Mouse (Mus musculus): ENCODE results near the gene Washc1.
"Not testable (repeated sequence)": the region's sequence is repeated elsewhere in the genome, so short reads cannot be mapped to it uniquely, and the experiment has no call there.

Gene Washc1

GRCm38 (mm10) chr17:66112166-66112565 is 821 bp downstream of the Washc1 start:
- no peak for DNase-seq (ENCODE audit: low read depth, low spot score)

GRCm38 (mm10) chr17:66118991-66119390 is 7.6 kb downstream of the Washc1 start:
- DNase-seq (ENCODE audit: low read depth, low spot score), result no peak

GRCm38 (mm10) chr17:66120701-66121100 is 9.4 kb downstream of the Washc1 start:
- no peak for DNase-seq (ENCODE audit: low read depth, low spot score)

GRCm38 (mm10) chr17:66123066-66123815 is 11.9 kb downstream of the Washc1 start, which contains the start of gene Ddx11:
Gene Ddx11, plus strand, starts transcription at chr17:66123520.
- peak; percentile 94 for DNase-seq (ENCODE audit: low read depth, low spot score)

- DNase-seq (ENCODE audit: low read depth, low spot score), result peak; percentile 50
Observed at GRCm38 (mm10) chr17:66123816-66124610, 12.7 kb downstream of the Washc1 start.

GRCm38 (mm10) chr17:66125211-66125610 is 13.9 kb downstream of the Washc1 start:
- DNase-seq (ENCODE audit: low read depth, low spot score), result no peak

- DNase-seq (ENCODE audit: low read depth, low spot score), result no peak
Observed at GRCm38 (mm10) chr17:66130371-66130770, 19.0 kb downstream of the Washc1 start.

- DNase-seq (ENCODE audit: low read depth, low spot score), result peak; percentile 89
Observed at GRCm38 (mm10) chr17:66131212-66131611, 19.9 kb downstream of the Washc1 start.

GRCm38 (mm10) chr17:66152706-66153662 is 41.6 kb downstream of the Washc1 start:
- not testable (repeated sequence) for DNase-seq (ENCODE audit: low read depth, low spot score)

GRCm38 (mm10) chr17:66153735-66154423 is 42.5 kb downstream of the Washc1 start:
- DNase-seq (ENCODE audit: low read depth, low spot score), result not testable (repeated sequence)

GRCm38 (mm10) chr17:66154876-66155275 is 43.5 kb downstream of the Washc1 start:
- peak; percentile 53 for DNase-seq (ENCODE audit: low read depth, low spot score)

GRCm38 (mm10) chr17:66158271-66158670 is 46.9 kb downstream of the Washc1 start:
- no peak for DNase-seq (ENCODE audit: low read depth, low spot score)

GRCm38 (mm10) chr17:66167141-66167540 is 55.8 kb downstream of the Washc1 start:
- DNase-seq (ENCODE audit: low read depth, low spot score), result not testable (repeated sequence)

All from ZHBTc4 (cell line).